Mouse (Mus musculus): ENCODE data around the gene Ecsit.
"Not testable (repeated sequence)": the region's sequence is repeated elsewhere in the genome, so short reads cannot be mapped to it uniquely, and the experiment has no call there.

Gene Ecsit

GRCm38 (mm10) chr9:22089281-22089680 is 4.0 kb upstream of the Ecsit start:
- no peak for DNase-seq

- DNase-seq: no peak
These were observed 1.9 kb upstream of the Ecsit start for GRCm38 (mm10) chr9:22087034-22087618.

- DNase-seq: no peak
These were observed 774 bp upstream of the Ecsit start for GRCm38 (mm10) chr9:22086012-22086411.

- no peak for DNase-seq
These were observed 594 bp downstream of the Ecsit start for GRCm38 (mm10) chr9:22084667-22085021.

- DNase-seq: no peak
These were observed 9.0 kb downstream of the Ecsit start for GRCm38 (mm10) chr9:22076223-22076622.

- not testable (repeated sequence) for DNase-seq
These were observed 9.5 kb downstream of the Ecsit start for GRCm38 (mm10) chr9:22075778-22076177.

- peak; percentile 82 for DNase-seq
These were observed 13.0 kb downstream of the Ecsit start for GRCm38 (mm10) chr9:22072276-22072675.

GRCm38 (mm10) chr9:22070791-22071573 is 14.3 kb downstream of the Ecsit start, which contains the start of the genes Gm49318 and Zfp653:
TSS of gene Gm49318 (minus strand) at chr9:22071259.
TSS of gene Zfp653 (minus strand) at chr9:22071376.
- DNase-seq: peak; percentile 98

- no peak for DNase-seq
These were observed 15.2 kb downstream of the Ecsit start for GRCm38 (mm10) chr9:22069881-22070553.

- no peak for DNase-seq
These were observed 18.0 kb downstream of the Ecsit start for GRCm38 (mm10) chr9:22067195-22067594.

- DNase-seq: peak; percentile 75
These were observed 18.8 kb downstream of the Ecsit start for GRCm38 (mm10) chr9:22066433-22066832.

GRCm38 (mm10) chr9:22065642-22066041 is 19.6 kb downstream of the Ecsit start:
- DNase-seq: no peak

- peak; percentile 96 for DNase-seq
These were observed 20.9 kb downstream of the Ecsit start for GRCm38 (mm10) chr9:22064341-22064740.

- peak; percentile 86 for DNase-seq
These were observed 23.9 kb downstream of the Ecsit start for GRCm38 (mm10) chr9:22061339-22061738.

GRCm38 (mm10) chr9:22058011-22058424 is 27.2 kb downstream of the Ecsit start:
- DNase-seq: peak; percentile 85

- no peak for DNase-seq
These were observed 28.2 kb downstream of the Ecsit start for GRCm38 (mm10) chr9:22057031-22057517.

GRCm38 (mm10) chr9:22056303-22056910 is 28.8 kb downstream of the Ecsit start:
- no peak for DNase-seq

GRCm38 (mm10) chr9:22055713-22056112 is 29.5 kb downstream of the Ecsit start:
- DNase-seq: peak; percentile 70

GRCm38 (mm10) chr9:22054411-22055076 is 30.7 kb downstream of the Ecsit start:
- peak; percentile 89 for DNase-seq

- no peak for DNase-seq
These were observed 31.6 kb downstream of the Ecsit start for GRCm38 (mm10) chr9:22053657-22054056.

GRCm38 (mm10) chr9:22051958-22052254 is 33.3 kb downstream of the Ecsit start, which contains the start of gene Elavl3:
TSS of gene Elavl3 (minus strand) at chr9:22052023.
- peak; percentile 93 for DNase-seq

- DNase-seq: peak; percentile 84
These were observed 33.9 kb downstream of the Ecsit start for GRCm38 (mm10) chr9:22051161-22051957.

Measured in cerebellum, adult 9-11 months (tissue).